Mouse (Mus musculus): ENCODE data around the gene Txndc15. TPM values are rescaled to one million over a fixed set of nuclear protein-coding genes. Genes with fewer than 3 reads are reported as not detected.

The Txndc15 gene
- polyA plus RNA-seq (2015; fragmentation: Nextera tagmentation; extraction: Ambion mirVana) = 93.0 TPM in 2 replicates

- no peaks in the 10 kb centered on the region for H3K9me3 ChIP-seq
- H3K27me3 ChIP-seq = no peaks in the 10 kb centered on the region
- H3K9ac ChIP-seq = peak within 1 kb of the TSS; percentile 85
- H3K4me2 ChIP-seq = peak within 1 kb of the TSS; percentile 57
- H3K4me3 ChIP-seq = peak within 1 kb of the TSS; percentile 75
- peak within 1 kb of the TSS; percentile 69 for H3K27ac ChIP-seq
- WGBS = under 1% methylated on average over 63 of the region's 63 CpGs
- peaks cover 6% of the 10 kb centered on the region; the same call in 1 of the 2 replicates for H3K4me1 ChIP-seq
- peaks cover 15% of the 10 kb centered on the region; the same call in 1 of the 2 replicates for H3K36me3 ChIP-seq
- peak; percentile 92 for ATAC-seq (ENCODE audit: borderline replicate concordance, extremely low read depth, low FRiP score, low TSS enrichment)
These were observed at the start of gene Txndc15 for GRCm38 (mm10) chr13:55714501-55715166. Gene Txndc15, plus strand, starts transcription at chr13:55714650.

DNA sequence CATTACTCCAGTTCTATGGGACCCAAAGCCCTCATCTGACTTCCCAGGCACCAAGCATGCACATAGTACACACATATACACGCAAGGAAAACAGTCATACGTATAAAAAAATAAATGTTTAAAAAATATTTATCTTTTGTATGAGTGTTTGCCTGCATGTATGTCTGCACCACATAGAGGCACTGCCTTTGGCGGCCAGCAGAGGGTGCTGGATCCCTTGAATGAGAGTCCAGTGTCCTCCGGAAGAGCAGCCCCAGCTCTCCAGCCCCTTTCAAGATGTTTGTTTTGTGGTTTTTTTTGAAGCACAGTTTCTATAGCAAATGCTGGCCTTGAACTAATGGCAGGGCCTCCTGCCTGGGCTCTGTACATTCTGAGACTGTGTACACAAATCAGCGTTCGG lies 45.9 kb upstream of the Txndc15 start:
- Histone ChIP-seq H3K4me3 (no peak overlapping the region), H3K4me1 (no peaks in the 10 kb centered on the region), H3K36me3 (peaks cover 90% of the 10 kb centered on the region), H3K4me2 (no peak overlapping the region), H3K9ac (no peak overlapping the region), H3K27ac (no peak overlapping the region), H3K9me3 (0 out of 2 replicates have a peak, but pooled peaks cover 2% of the 10 kb centered on the region), H3K27me3 (no peaks in the 10 kb centered on the region)
- no peak for ATAC-seq (ENCODE audit: borderline replicate concordance, extremely low read depth, low FRiP score, low TSS enrichment)
- 72% methylated on average over 6 of the region's 6 CpGs for WGBS

GRCm38 (mm10) chr13:55672711-55673110 lies 41.7 kb upstream of the Txndc15 start:
- H3K36me3 ChIP-seq = peaks cover 90% of the 10 kb centered on the region
- no peak overlapping the region for H3K4me3 ChIP-seq
- H3K4me1 ChIP-seq = no peaks in the 10 kb centered on the region
- H3K27ac ChIP-seq = no peak overlapping the region
- H3K9me3 ChIP-seq = 0 out of 2 replicates have a peak, but pooled peaks cover 2% of the 10 kb centered on the region
- no peaks in the 10 kb centered on the region for H3K27me3 ChIP-seq
- ATAC-seq (ENCODE audit: borderline replicate concordance, extremely low read depth, low FRiP score, low TSS enrichment) = no peak
- H3K9ac ChIP-seq = no peak overlapping the region
- 89% methylated on average over 6 of the region's 6 CpGs for WGBS
- H3K4me2 ChIP-seq = no peak overlapping the region

DNA sequence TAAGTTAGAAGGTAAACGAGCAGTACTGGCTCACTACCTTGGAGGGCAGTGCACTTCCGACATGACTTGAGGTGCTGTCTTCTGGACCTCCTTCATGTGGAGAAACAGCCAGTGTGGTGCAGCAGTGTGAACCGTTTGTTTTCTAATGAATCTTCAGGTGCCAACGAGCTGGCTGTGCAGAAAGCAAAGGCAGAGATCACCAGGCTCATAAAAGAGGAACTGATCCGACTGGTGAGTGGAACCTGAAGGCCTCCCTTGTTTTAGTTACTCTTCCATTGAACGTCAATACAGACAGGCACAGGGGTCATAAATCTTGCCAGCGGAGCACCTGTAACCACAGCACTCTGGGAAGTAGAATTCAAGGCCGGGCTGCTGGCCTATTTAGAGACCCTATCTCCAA lies 37.1 kb upstream of the Txndc15 start:
- WGBS = 87% methylated on average over 8 of the region's 8 CpGs
- no peak overlapping the region for H3K4me2 ChIP-seq
- H3K36me3 ChIP-seq = peaks cover 77% of the 10 kb centered on the region
- no peaks in the 10 kb centered on the region for H3K9me3 ChIP-seq
- no peak overlapping the region for H3K4me3 ChIP-seq
- H3K9ac ChIP-seq = no peak overlapping the region
- peaks cover 2% of the 10 kb centered on the region; the same call in 1 of the 2 replicates for H3K4me1 ChIP-seq
- no peak overlapping the region for H3K27ac ChIP-seq
- no peaks in the 10 kb centered on the region for H3K27me3 ChIP-seq
- ATAC-seq (ENCODE audit: borderline replicate concordance, extremely low read depth, low FRiP score, low TSS enrichment) = no peak

DNA sequence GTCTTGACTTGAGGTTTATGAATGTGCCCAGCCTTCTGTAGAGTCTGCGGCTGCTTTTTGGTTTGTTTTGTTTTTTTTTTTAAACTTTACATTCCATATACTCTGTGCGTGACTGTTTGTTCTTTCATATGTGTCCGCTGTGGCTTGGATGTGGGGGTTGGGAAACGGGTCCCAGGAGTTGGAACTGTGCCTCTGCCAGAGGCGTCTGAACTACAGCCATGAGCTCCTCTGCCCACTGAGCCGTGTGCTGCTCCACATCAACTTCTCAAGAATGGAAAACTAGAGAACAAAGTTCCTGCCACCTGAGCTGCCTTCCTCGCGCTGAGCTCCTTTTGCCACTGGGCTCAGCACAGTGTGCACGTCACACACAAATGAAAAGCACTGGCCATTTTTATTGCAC lies 32.2 kb upstream of the Txndc15 start:
- peaks cover 6% of the 10 kb centered on the region; the same call in 1 of the 2 replicates for H3K4me1 ChIP-seq
- peak; percentile 84 for ATAC-seq (ENCODE audit: borderline replicate concordance, extremely low read depth, low FRiP score, low TSS enrichment)
- 72% methylated on average over 9 of the region's 9 CpGs for WGBS
- H3K27ac ChIP-seq = peak overlapping the region; percentile 66
- H3K4me2 ChIP-seq = no peak overlapping the region
- H3K27me3 ChIP-seq = no peaks in the 10 kb centered on the region
- no peak overlapping the region for H3K4me3 ChIP-seq
- no peak overlapping the region for H3K9ac ChIP-seq
- H3K36me3 ChIP-seq = peaks cover 35% of the 10 kb centered on the region
- H3K9me3 ChIP-seq = no peaks in the 10 kb centered on the region

DNA sequence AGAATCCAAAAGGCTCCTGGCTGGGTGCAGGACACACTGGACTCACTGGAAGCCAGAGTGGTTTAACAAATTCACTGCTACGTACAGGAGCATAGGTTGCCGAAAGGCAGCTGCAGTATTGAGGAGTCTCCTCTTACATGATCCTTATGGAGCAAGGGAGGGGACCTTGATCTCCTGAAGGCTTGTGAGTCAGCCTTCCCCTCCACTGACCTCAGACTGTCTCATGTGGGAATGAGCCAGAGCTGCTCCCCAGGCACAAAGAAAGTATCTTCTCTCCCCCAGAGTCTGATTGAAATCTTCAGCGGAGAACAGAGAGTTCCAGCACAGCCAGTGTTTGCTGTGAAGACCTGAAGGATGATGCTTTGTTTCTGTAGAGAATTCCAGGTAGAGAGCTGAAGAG lies 30.9 kb upstream of the Txndc15 start:
- ATAC-seq (ENCODE audit: borderline replicate concordance, extremely low read depth, low FRiP score, low TSS enrichment) = no peak
- Histone ChIP-seq H3K4me2 (no peak overlapping the region), H3K27me3 (no peaks in the 10 kb centered on the region), H3K4me3 (no peak overlapping the region), H3K4me1 (peaks cover 6% of the 10 kb centered on the region; the same call in 1 of the 2 replicates), H3K9ac (no peak overlapping the region), H3K27ac (no peak overlapping the region), H3K36me3 (peaks cover 21% of the 10 kb centered on the region), H3K9me3 (no peaks in the 10 kb centered on the region)
- WGBS = 90% methylated on average over 3 of the region's 3 CpGs

DNA sequence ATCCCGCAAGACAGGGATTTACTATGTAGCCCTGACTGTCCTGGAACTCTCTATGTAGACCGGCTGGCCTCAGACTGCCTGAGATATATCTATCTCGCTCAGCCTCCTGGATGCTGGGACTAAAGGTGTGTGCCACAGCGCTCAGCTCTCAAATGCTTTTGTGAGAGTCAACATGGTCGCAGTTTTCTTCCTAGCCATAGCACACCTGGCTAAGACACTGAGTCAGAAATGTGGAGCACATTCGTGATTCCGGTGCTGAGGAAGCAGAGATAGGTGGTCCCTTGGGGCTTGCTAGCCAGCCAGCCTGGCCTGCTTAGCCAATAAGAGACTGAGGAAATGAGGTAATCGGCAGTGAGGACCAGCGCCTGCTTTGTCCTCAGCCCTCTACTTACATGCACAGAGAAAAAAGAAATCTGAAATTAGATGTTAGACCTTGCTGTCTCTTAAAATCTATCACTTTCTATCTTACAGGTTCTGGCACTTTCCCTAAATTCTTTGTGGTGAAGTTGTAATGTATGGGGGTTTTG lies 28.3 kb upstream of the Txndc15 start:
- Histone ChIP-seq H3K4me2 (no peak overlapping the region), H3K36me3 (no peaks in the 10 kb centered on the region), H3K9me3 (no peaks in the 10 kb centered on the region), H3K4me3 (no peak overlapping the region), H3K4me1 (peaks cover 6% of the 10 kb centered on the region; the same call in 1 of the 2 replicates), H3K27ac (no peak overlapping the region), H3K9ac (no peak overlapping the region), H3K27me3 (no peaks in the 10 kb centered on the region)
- WGBS = 69% methylated on average over 9 of the region's 9 CpGs
- no peak for ATAC-seq (ENCODE audit: borderline replicate concordance, extremely low read depth, low FRiP score, low TSS enrichment)

GRCm38 (mm10) chr13:55687927-55688602 lies 26.4 kb upstream of the Txndc15 start:
- Histone ChIP-seq H3K27me3 (no peaks in the 10 kb centered on the region), H3K4me2 (no peak overlapping the region), H3K9ac (no peak overlapping the region), H3K27ac (no peak overlapping the region), H3K4me1 (peaks cover 8% of the 10 kb centered on the region; the same call in 1 of the 2 replicates), H3K4me3 (no peak overlapping the region), H3K9me3 (no peaks in the 10 kb centered on the region), H3K36me3 (no peaks in the 10 kb centered on the region)
- ATAC-seq (ENCODE audit: borderline replicate concordance, extremely low read depth, low FRiP score, low TSS enrichment) = no peak
- 34% methylated on average over 4 of the region's 4 CpGs for WGBS

GRCm38 (mm10) chr13:55692535-55693242 lies 21.8 kb upstream of the Txndc15 start, which contains the start of gene B230219D22Rik:
Gene B230219D22Rik, plus strand, starts transcription at chr13:55693124.
- peaks cover 23% of the 10 kb centered on the region for H3K4me1 ChIP-seq
- no peaks in the 10 kb centered on the region for H3K36me3 ChIP-seq
- peak; percentile 97 for ATAC-seq (ENCODE audit: borderline replicate concordance, extremely low read depth, low FRiP score, low TSS enrichment)
- H3K9ac ChIP-seq = peak within 1 kb of the TSS; percentile 100
- no peaks in the 10 kb centered on the region for H3K27me3 ChIP-seq
- no peaks in the 10 kb centered on the region for H3K9me3 ChIP-seq
- peak within 1 kb of the TSS; percentile 99 for H3K27ac ChIP-seq
- H3K4me3 ChIP-seq = peak within 1 kb of the TSS; percentile 100
- WGBS = under 1% methylated on average over 51 of the region's 51 CpGs
- peak within 1 kb of the TSS; percentile 83 for H3K4me2 ChIP-seq

- Histone ChIP-seq H3K4me3 (peak overlapping the region; percentile 100), H3K36me3 (peaks cover under 1% of the 10 kb centered on the region; the same call in 1 of the 2 replicates), H3K27me3 (no peaks in the 10 kb centered on the region), H3K4me1 (peaks cover 23% of the 10 kb centered on the region), H3K9ac (peak overlapping the region; percentile 100), H3K4me2 (peak overlapping the region; percentile 83), H3K27ac (peak overlapping the region; percentile 99), H3K9me3 (no peaks in the 10 kb centered on the region)
- peak; percentile 69 for ATAC-seq (ENCODE audit: borderline replicate concordance, extremely low read depth, low FRiP score, low TSS enrichment)
- WGBS = under 1% methylated on average over 65 of the region's 70 CpGs
These were observed 21.2 kb upstream of the Txndc15 start for GRCm38 (mm10) chr13:55693243-55693721.

- 6% methylated on average over 8 of the region's 8 CpGs for WGBS
- H3K9ac ChIP-seq = peak overlapping the region; percentile 100
- H3K4me2 ChIP-seq = peak overlapping the region; percentile 83
- H3K9me3 ChIP-seq = no peaks in the 10 kb centered on the region
- H3K36me3 ChIP-seq = peaks cover 9% of the 10 kb centered on the region
- H3K27me3 ChIP-seq = no peaks in the 10 kb centered on the region
- no peak for ATAC-seq (ENCODE audit: borderline replicate concordance, extremely low read depth, low FRiP score, low TSS enrichment)
- H3K4me1 ChIP-seq = peaks cover 23% of the 10 kb centered on the region
- H3K4me3 ChIP-seq = peak overlapping the region; percentile 100
- H3K27ac ChIP-seq = peak overlapping the region; percentile 99; the same call in 1 of the 2 replicates
These were observed 20.3 kb upstream of the Txndc15 start for GRCm38 (mm10) chr13:55694110-55694509.
